Mouse (Mus musculus) cerebellum, adult 2 months (tissue): ENCODE results near the gene Rps21.

ENCODE experiments used
- CTCF ChIP-seq: fragments of 200-500 bp; IDR thresholded peaks from 2 replicates; pipeline ENCODE4 v1.5.1; 2011; ENCODE audit warnings: low read depth, mild to moderate bottlenecking, control low read depth, low read length, moderate library complexity, borderline replicate concordance; ENCODE audit not compliant: insufficient read depth
- POLR2A ChIP-seq: fragments of 200-500 bp; IDR thresholded peaks from 2 replicates; pipeline ENCODE4 v1.6.1; 2011; ENCODE audit warnings: low read length, control low read depth, borderline replicate concordance; ENCODE audit not compliant: insufficient read depth

- TF ChIP-seq POLR2A, result no peak
- no peak for TF ChIP-seq CTCF
Measured at GRCm38 (mm10) chr2:180236500-180236899, 20.7 kb upstream of the Rps21 start.
